ENCODE assay signal across 20 mouse cellular contexts in the genomic region with DNA sequence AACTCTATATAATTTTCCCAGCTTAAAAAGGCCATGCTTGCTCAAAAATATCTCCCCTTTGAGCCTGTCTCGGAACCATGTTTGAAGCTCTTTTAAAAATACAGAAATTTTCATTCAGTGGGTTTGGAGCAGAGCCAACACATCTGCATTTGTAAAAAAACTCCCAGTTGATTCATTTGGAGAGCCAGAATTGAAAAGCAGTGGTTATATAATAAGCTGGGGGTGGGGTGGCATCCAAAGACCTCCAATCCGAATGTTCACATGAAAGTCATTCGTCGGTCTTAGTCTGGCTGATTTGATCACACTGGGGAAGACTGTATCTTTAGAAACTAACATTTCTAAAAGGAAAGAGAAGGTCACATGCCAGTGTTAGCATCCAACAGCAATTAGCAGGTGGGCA. TPM values are rescaled to one million over a fixed set of nuclear protein-coding genes. Genes with fewer than 3 reads are reported as not detected.
A peak's percentile ranks its signal among the peaks of the same experiment; 100 is the strongest.
DNase-seq lines count a peak whose midpoint lies in the region; ATAC-seq and TF ChIP-seq lines count a peak whose summit lies in the region.
"Had no signal": no experiment of that assay in that cellular context is flagged by ENCODE, and none has a peak within 500 bp of the region (broad histone marks: within the 10 kb centered on the region; RNA-seq: fewer than 3 reads in every experiment).

No protein-coding gene starts in this region.

- no peaks in the 10 kb centered on the region for H3K9me3 ChIP-seq in limb, embryonic 14.5 days (ENCODE audit: control insufficient read depth, low read length)
- no peaks in the 10 kb centered on the region for H3K9me3 ChIP-seq in limb, embryonic 10.5 days (replicated peaks)
- H3K9me3 ChIP-seq: embryonic facial prominence, embryonic 13.5 days; heart, embryonic 12.5 days; kidney, embryonic 15.5 days; limb, embryonic 13.5 days; midbrain, embryonic 12.5 days; neural tube, embryonic 13.5 days had no signal

- no peak for TF ChIP-seq CTCF in brain, embryonic 14.5 days (IDR thresholded peaks at IDR 0.05; ENCODE audit: borderline replicate concordance, extremely low read depth, insufficient read depth, insufficient read length)

- H3K27me3 ChIP-seq in limb, embryonic 14.5 days (ENCODE audit: control insufficient read depth, insufficient read depth, low read length), result no peaks in the 10 kb centered on the region
- H3K27me3 ChIP-seq in limb, embryonic 10.5 days (ENCODE audit: low read depth, poor library complexity, severe bottlenecking), result no peaks in the 10 kb centered on the region
- H3K27me3 ChIP-seq: embryonic facial prominence, embryonic 13.5 days; heart, embryonic 12.5 days; kidney, embryonic 15.5 days; limb, embryonic 13.5 days; midbrain, embryonic 12.5 days; neural tube, embryonic 13.5 days had no signal

- H3K4me3 ChIP-seq in limb, embryonic 14.5 days (replicated peaks; ENCODE audit: low read length), result no peak overlapping the region
- H3K4me3 ChIP-seq in limb, embryonic 10.5 days, result no peak overlapping the region
- H3K4me3 ChIP-seq: embryonic facial prominence, embryonic 13.5 days; heart, embryonic 12.5 days; kidney, embryonic 15.5 days; limb, embryonic 13.5 days; midbrain, embryonic 12.5 days; neural tube, embryonic 13.5 days had no signal

- peaks cover 13% of the 10 kb centered on the region for H3K36me3 ChIP-seq in limb, embryonic 14.5 days (ENCODE audit: control insufficient read depth, insufficient read depth, low read length)
- H3K36me3 ChIP-seq in limb, embryonic 10.5 days, result peaks cover 14% of the 10 kb centered on the region
- H3K36me3 ChIP-seq: midbrain, embryonic 12.5 days; neural tube, embryonic 13.5 days had no signal

- H3K4me1 ChIP-seq in limb, embryonic 14.5 days (ENCODE audit: control insufficient read depth, insufficient read depth, low read length), result peaks cover 13% of the 10 kb centered on the region; the same call in 1 of the 2 replicates
- no peaks in the 10 kb centered on the region for H3K4me1 ChIP-seq in limb, embryonic 10.5 days

- intact Hi-C loops in heart, postnatal 14 days (cut with DNase I), result no loop called here

- ATAC-seq in limb, embryonic 14.5 days (ENCODE audit: low FRiP score, low read depth), result no peak
- ATAC-seq in CD4-positive, CD25-positive, alpha-beta regulatory T cell, adult 4 months, result peak; percentile 11
- ATAC-seq: intestine, embryonic 16.5 days had no signal

- WGBS in limb, embryonic 14.5 days, result 40% methylated on average over 4 of the region's 4 CpGs
- WGBS in limb, embryonic 10.5 days, result 93% methylated on average over 4 of the region's 4 CpGs

- H3K27ac ChIP-seq in limb, embryonic 14.5 days (replicated peaks; ENCODE audit: low read depth, low read length), result no peak overlapping the region
- H3K27ac ChIP-seq in limb, embryonic 10.5 days, result no peak overlapping the region
- H3K27ac ChIP-seq: embryonic facial prominence, embryonic 13.5 days; hindbrain, embryonic 14.5 days; kidney, embryonic 15.5 days; limb, embryonic 13.5 days; liver, embryonic 14.5 days; midbrain, embryonic 12.5 days; neural tube, embryonic 13.5 days had no signal

- H3K4me2 ChIP-seq in limb, embryonic 14.5 days (replicated peaks; ENCODE audit: low read depth, low read length, severe bottlenecking), result no peak overlapping the region
- H3K4me2 ChIP-seq: embryonic facial prominence, embryonic 13.5 days; heart, embryonic 12.5 days; hindbrain, embryonic 14.5 days; kidney, embryonic 15.5 days; limb, embryonic 13.5 days; midbrain, embryonic 12.5 days; neural tube, embryonic 13.5 days had no signal

- no peak overlapping the region for H3K9ac ChIP-seq in limb, embryonic 14.5 days (ENCODE audit: low read depth, low read length, severe bottlenecking)
- H3K9ac ChIP-seq: embryonic facial prominence, embryonic 13.5 days; heart, embryonic 12.5 days; hindbrain, embryonic 14.5 days; kidney, embryonic 15.5 days; limb, embryonic 13.5 days; liver, embryonic 14.5 days; midbrain, embryonic 12.5 days; neural tube, embryonic 13.5 days had no signal

- TF ChIP-seq POLR2A in limb, embryonic 14.5 days (IDR thresholded peaks at IDR 0.05; ENCODE audit: borderline replicate concordance, extremely low read depth, insufficient read depth, insufficient read length), result no peak
- no peak for TF ChIP-seq POLR2A in brain, embryonic 14.5 days (IDR thresholded peaks at IDR 0.05; ENCODE audit: borderline replicate concordance, extremely low read depth, insufficient read depth, insufficient read length, poor library complexity, severe bottlenecking)

- peak; percentile 72 for DNase-seq in heart, adult 11 months
- DNase-seq in heart, postnatal 14 days, result no peak
- DNase-seq in limb, embryonic 14.5 days (ENCODE audit: low spot score), result peak; percentile 46
- DNase-seq in limb, embryonic 10.5 days (ENCODE audit: low spot score), result no peak
- peak; percentile 57 for DNase-seq in brain, embryonic 14.5 days (ENCODE audit: low read depth)
- DNase-seq in cerebellum, adult 8-10 months, result no peak
- DNase-seq in spleen, postnatal 4 days (ENCODE audit: low spot score in 2 of 2), result no peak
- DNase-seq: cerebellum, postnatal 10 days; kidney, postnatal 4 days; thymus, postnatal 36 days had no signal

RNA-seq across cellular contexts. Expression of a gene that starts 8.4 kb away (rescaled TPM):
- 10 to 100 TPM; 69.6 to 72.4 TPM for total RNA-seq in heart, postnatal 14 days (2021)
- 34.1 and 36.9 TPM in 2 replicates for polyA plus RNA-seq in limb, embryonic 14.5 days (2012; rRNA removed)
- polyA plus RNA-seq in limb, embryonic 14.5 days (2014; fragmentation: Nextera tagmentation; extraction: Ambion mirVana), result 76.0 and 82.2 TPM in 2 replicates
- polyA plus RNA-seq in limb, embryonic 10.5 days (2016; fragmentation: Nextera tagmentation; extraction: Ambion mirVana), result 40.2 and 49.0 TPM in 2 replicates
- 100 to 1,000 TPM; 414 to 617 TPM for polyA plus RNA-seq in CD4-positive, CD25-positive, alpha-beta regulatory T cell, adult 4 months (2017; shearing (Covaris generic))
- polyA plus RNA-seq in brain, embryonic 14.5 days (2012; rRNA removed), result 7.8 and 14.5 TPM in 2 replicates

Comparison
In these comparisons a context has a peak if more than half of its experiments do, and no peak if none do; other contexts are left out.
1. DNase-seq: peak in heart, adult 11 months (single experiment), limb, embryonic 14.5 days (single experiment) and brain, embryonic 14.5 days (single experiment); none in heart, postnatal 14 days (0 of 2), limb, embryonic 10.5 days (single experiment), cerebellum, adult 8-10 months (single experiment) and spleen, postnatal 4 days (0 of 2).